ENCODE assay signal across 8 mouse cellular contexts in the genomic region with DNA sequence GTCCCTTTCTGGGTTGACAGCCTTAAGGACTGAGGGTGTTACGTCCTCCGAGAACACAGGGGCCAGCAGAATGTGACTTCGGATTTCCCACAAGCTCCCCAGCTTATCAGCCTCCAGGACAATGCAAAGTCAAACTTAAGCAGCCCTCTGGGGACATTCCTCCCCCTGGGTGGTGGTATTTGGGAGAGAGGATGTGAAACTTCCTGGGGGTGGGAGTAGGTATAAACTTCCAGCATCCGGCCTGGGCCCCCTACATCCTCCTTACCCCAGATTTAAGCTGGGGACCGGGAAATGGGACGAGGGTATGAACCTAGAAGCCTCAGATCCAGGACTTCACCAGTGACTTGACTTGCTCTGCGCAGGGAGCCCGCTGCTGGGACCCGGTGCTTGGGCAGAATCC. TPM values are rescaled to one million over a fixed set of nuclear protein-coding genes. Genes with fewer than 3 reads are reported as not detected.
DNase-seq lines count a peak whose midpoint lies in the region; ATAC-seq lines count a peak whose summit lies in the region.

No protein-coding gene starts in this region.

- no peaks in the 10 kb centered on the region for H3K27me3 ChIP-seq in heart, embryonic 12.5 days (replicated peaks)
- peaks cover 14% of the 10 kb centered on the region for H3K27me3 ChIP-seq in embryonic facial prominence, embryonic 11.5 days (ENCODE audit: control insufficient read depth, insufficient read depth, low read length)
- H3K27me3 ChIP-seq in intestine, embryonic 14.5 days (replicated peaks; ENCODE audit: control insufficient read depth, insufficient read depth, low read length), result peaks cover 15% of the 10 kb centered on the region; the same call in 1 of the 2 replicates
- H3K27me3 ChIP-seq in midbrain, embryonic 11.5 days (ENCODE audit: control insufficient read depth, insufficient read depth, low read length), result peaks cover 13% of the 10 kb centered on the region

- H3K9ac ChIP-seq in heart, embryonic 12.5 days, result peak overlapping the region; percentile 71
- H3K9ac ChIP-seq in embryonic facial prominence, embryonic 11.5 days (replicated peaks; ENCODE audit: low read length), result peak overlapping the region; percentile 60
- peak overlapping the region; percentile 43 for H3K9ac ChIP-seq in intestine, embryonic 14.5 days (ENCODE audit: low read length)
- peak overlapping the region; percentile 64 for H3K9ac ChIP-seq in midbrain, embryonic 11.5 days (ENCODE audit: low read length)

- H3K4me3 ChIP-seq in heart, embryonic 12.5 days, result peak overlapping the region; percentile 42
- peak overlapping the region; percentile 33 for H3K4me3 ChIP-seq in embryonic facial prominence, embryonic 11.5 days (ENCODE audit: low read depth, low read length)
- peak overlapping the region; percentile 33 for H3K4me3 ChIP-seq in intestine, embryonic 14.5 days (ENCODE audit: low read depth, low read length)
- peak overlapping the region; percentile 30 for H3K4me3 ChIP-seq in midbrain, embryonic 11.5 days (ENCODE audit: low read depth, low read length)

- H3K4me1 ChIP-seq in heart, embryonic 12.5 days (replicated peaks), result peaks cover 69% of the 10 kb centered on the region
- peaks cover 6% of the 10 kb centered on the region for H3K4me1 ChIP-seq in embryonic facial prominence, embryonic 11.5 days (ENCODE audit: control insufficient read depth, insufficient read depth, low read length)
- H3K4me1 ChIP-seq in intestine, embryonic 14.5 days (replicated peaks; ENCODE audit: control insufficient read depth, insufficient read depth, low read length), result peaks cover 44% of the 10 kb centered on the region
- H3K4me1 ChIP-seq in midbrain, embryonic 11.5 days (ENCODE audit: control insufficient read depth, insufficient read depth, low read length), result peaks cover 35% of the 10 kb centered on the region

- no peaks in the 10 kb centered on the region for H3K36me3 ChIP-seq in heart, embryonic 12.5 days
- no peaks in the 10 kb centered on the region for H3K36me3 ChIP-seq in embryonic facial prominence, embryonic 11.5 days (replicated peaks; ENCODE audit: control insufficient read depth, insufficient read depth, low read depth, low read length)
- no peaks in the 10 kb centered on the region for H3K36me3 ChIP-seq in intestine, embryonic 14.5 days (ENCODE audit: control insufficient read depth, insufficient read depth, low read length)
- no peaks in the 10 kb centered on the region for H3K36me3 ChIP-seq in midbrain, embryonic 11.5 days (ENCODE audit: control insufficient read depth, insufficient read depth, low read length)

- no peak for DNase-seq in heart, adult 8-10 months (ENCODE audit: low spot score)
- no peak for DNase-seq in embryonic facial prominence, embryonic 11.5 days (ENCODE audit: low spot score)
- no peak for DNase-seq in intestine, embryonic 14.5 days (ENCODE audit: low spot score)
- DNase-seq in midbrain, embryonic 11.5 days (ENCODE audit: low spot score, missing footprints), result no peak
- no peak for DNase-seq in retina, postnatal 1 day
- DNase-seq in frontal cortex, postnatal 25 days (ENCODE audit: low spot score in 2 of 2), result no peak
- DNase-seq in MN1 (ENCODE audit: low spot score), result no peak

- peak overlapping the region; percentile 75 for H3K4me2 ChIP-seq in heart, embryonic 12.5 days
- peak overlapping the region; percentile 74 for H3K4me2 ChIP-seq in embryonic facial prominence, embryonic 11.5 days (ENCODE audit: low read depth, low read length)
- peak overlapping the region; percentile 81 for H3K4me2 ChIP-seq in intestine, embryonic 14.5 days (ENCODE audit: low read length)
- H3K4me2 ChIP-seq in midbrain, embryonic 11.5 days, result peak overlapping the region; percentile 67

- WGBS in heart, embryonic 12.5 days, result under 1% methylated on average over 9 of the region's 9 CpGs
- 1% methylated on average over 9 of the region's 9 CpGs for WGBS in embryonic facial prominence, embryonic 11.5 days
- 5% methylated on average over 9 of the region's 9 CpGs for WGBS in intestine, embryonic 14.5 days
- 3% methylated on average over 9 of the region's 9 CpGs for WGBS in midbrain, embryonic 11.5 days

- peak overlapping the region; percentile 83 for H3K27ac ChIP-seq in heart, embryonic 12.5 days (ENCODE audit: poor library complexity, severe bottlenecking)
- peak overlapping the region; percentile 29; the same call in 1 of the 2 replicates for H3K27ac ChIP-seq in embryonic facial prominence, embryonic 11.5 days (replicated peaks; ENCODE audit: low read depth, low read length)
- H3K27ac ChIP-seq in intestine, embryonic 14.5 days (ENCODE audit: low read depth), result peak overlapping the region; percentile 89
- H3K27ac ChIP-seq in midbrain, embryonic 11.5 days (ENCODE audit: low read depth, low read length), result 0 out of 2 replicates have a peak overlapping the region, but pooled peaks have one; percentile 15

- peak; percentile 3; the same call in 1 of the 2 replicates for ATAC-seq in heart, embryonic 12.5 days (ENCODE audit: insufficient number of reproducible peaks, low FRiP score)
- peak; percentile 0; the same call in 1 of the 2 replicates for ATAC-seq in embryonic facial prominence, embryonic 11.5 days (replicated peaks; ENCODE audit: insufficient number of reproducible peaks, low FRiP score, low TSS enrichment, low read depth)
- ATAC-seq in intestine, embryonic 14.5 days (replicated peaks; ENCODE audit: low FRiP score, low TSS enrichment, low read depth), result no peak
- ATAC-seq in midbrain, embryonic 11.5 days (ENCODE audit: low FRiP score), result peak; percentile 22; the same call in 1 of the 2 replicates

- H3K9me3 ChIP-seq in heart, embryonic 12.5 days (replicated peaks), result no peaks in the 10 kb centered on the region
- H3K9me3 ChIP-seq in embryonic facial prominence, embryonic 11.5 days (replicated peaks; ENCODE audit: control insufficient read depth, low read length), result no peaks in the 10 kb centered on the region
- no peaks in the 10 kb centered on the region for H3K9me3 ChIP-seq in intestine, embryonic 14.5 days (ENCODE audit: control insufficient read depth, low read length)
- no peaks in the 10 kb centered on the region for H3K9me3 ChIP-seq in midbrain, embryonic 11.5 days (ENCODE audit: control insufficient read depth, low read length)

RNA-seq across cellular contexts. Expression of a gene that starts 4.6 kb away (rescaled TPM):
- 129 and 130 TPM in 2 replicates for polyA plus RNA-seq in heart, embryonic 12.5 days (2016; fragmentation: Nextera tagmentation; extraction: Ambion mirVana)
- total RNA-seq in heart, adult 8-10 months (2022), result 10 to 100 TPM; 20.5 to 35.2 (median 28.1) TPM
- 18.3 and 20.1 TPM in 2 replicates for polyA plus RNA-seq in embryonic facial prominence, embryonic 11.5 days (2014; fragmentation: Nextera tagmentation; extraction: Ambion mirVana)
- 47.9 and 49.7 TPM in 2 replicates for polyA plus RNA-seq in intestine, embryonic 14.5 days (2014; fragmentation: Nextera tagmentation; extraction: Ambion mirVana)
- polyA plus RNA-seq in midbrain, embryonic 11.5 days (2014; fragmentation: Nextera tagmentation; extraction: Ambion mirVana), result 14.5 and 15.2 TPM in 2 replicates

RNA-seq across cellular contexts. Expression of a gene that starts 16.3 kb away (rescaled TPM):
- polyA plus RNA-seq in heart, embryonic 12.5 days (2016; fragmentation: Nextera tagmentation; extraction: Ambion mirVana), result 48.4 and 51.3 TPM in 2 replicates
- total RNA-seq in heart, adult 8-10 months (2022), result 1 to 10 TPM; 5.2 to 7.0 (median 6.4) TPM
- polyA plus RNA-seq in embryonic facial prominence, embryonic 11.5 days (2014; fragmentation: Nextera tagmentation; extraction: Ambion mirVana), result 59.5 and 65.9 TPM in 2 replicates
- polyA plus RNA-seq in intestine, embryonic 14.5 days (2014; fragmentation: Nextera tagmentation; extraction: Ambion mirVana), result 70.2 and 75.7 TPM in 2 replicates
- polyA plus RNA-seq in midbrain, embryonic 11.5 days (2014; fragmentation: Nextera tagmentation; extraction: Ambion mirVana), result 49.5 and 56.4 TPM in 2 replicates

RNA-seq across cellular contexts. Expression of a gene that starts 16.3 kb away (rescaled TPM):
- polyA plus RNA-seq in heart, embryonic 12.5 days (2016; fragmentation: Nextera tagmentation; extraction: Ambion mirVana), result 0.20 TPM in 1 of 2 replicates, not detected in the other
- total RNA-seq in heart, adult 8-10 months (2022), result under 1 TPM; 0.11 to 0.47 (median 0.30) TPM
- 0.08 TPM in 1 of 2 replicates, not detected in the other for polyA plus RNA-seq in embryonic facial prominence, embryonic 11.5 days (2014; fragmentation: Nextera tagmentation; extraction: Ambion mirVana)
- polyA plus RNA-seq in intestine, embryonic 14.5 days (2014; fragmentation: Nextera tagmentation; extraction: Ambion mirVana), result 0.14 and 0.36 TPM in 2 replicates
- polyA plus RNA-seq in midbrain, embryonic 11.5 days (2014; fragmentation: Nextera tagmentation; extraction: Ambion mirVana), result 0.23 and 0.36 TPM in 2 replicates

RNA-seq across cellular contexts. Expression of a gene that starts 22.6 kb away (rescaled TPM):
- polyA plus RNA-seq in heart, embryonic 12.5 days (2016; fragmentation: Nextera tagmentation; extraction: Ambion mirVana), result 0.67 and 1.1 TPM in 2 replicates
- 10 to 100 TPM in 1 of 4 experiments, 1 to 10 TPM in 3; 7.6 to 12.9 (median 8.9) TPM for total RNA-seq in heart, adult 8-10 months (2022)
- 0.53 and 0.56 TPM in 2 replicates for polyA plus RNA-seq in embryonic facial prominence, embryonic 11.5 days (2014; fragmentation: Nextera tagmentation; extraction: Ambion mirVana)
- polyA plus RNA-seq in intestine, embryonic 14.5 days (2014; fragmentation: Nextera tagmentation; extraction: Ambion mirVana), result 3.2 and 3.4 TPM in 2 replicates
- 0.85 and 0.99 TPM in 2 replicates for polyA plus RNA-seq in midbrain, embryonic 11.5 days (2014; fragmentation: Nextera tagmentation; extraction: Ambion mirVana)

RNA-seq across cellular contexts. Expression of a gene that starts 28.1 kb away (rescaled TPM):
- not detected in 2 replicates for polyA plus RNA-seq in heart, embryonic 12.5 days (2016; fragmentation: Nextera tagmentation; extraction: Ambion mirVana)
- total RNA-seq in heart, adult 8-10 months (2022), result not detected
- 0.17 and 0.32 TPM in 2 replicates for polyA plus RNA-seq in embryonic facial prominence, embryonic 11.5 days (2014; fragmentation: Nextera tagmentation; extraction: Ambion mirVana)
- polyA plus RNA-seq in intestine, embryonic 14.5 days (2014; fragmentation: Nextera tagmentation; extraction: Ambion mirVana), result 0.18 TPM in 1 of 2 replicates, not detected in the other
- not detected in 2 replicates for polyA plus RNA-seq in midbrain, embryonic 11.5 days (2014; fragmentation: Nextera tagmentation; extraction: Ambion mirVana)

Comparison
In these comparisons a context has a peak if more than half of its experiments do, and no peak if none do; other contexts are left out.
1. H3K27ac ChIP-seq: peak in every context shown above with its lines; median percentile 89 in intestine, embryonic 14.5 days; 83 in heart, embryonic 12.5 days; 29 in embryonic facial prominence, embryonic 11.5 days; 15 in midbrain, embryonic 11.5 days.